Mouse (Mus musculus): ENCODE measurements around the gene Gucd1. TPM values are rescaled to one million over a fixed set of nuclear protein-coding genes. Genes with fewer than 3 reads are reported as not detected.
"Not testable (repeated sequence)": the region's sequence is repeated elsewhere in the genome, so short reads cannot be mapped to it uniquely, and the experiment has no call there.

Gene Gucd1
- polyA plus RNA-seq, 1 experiment, result 18.1 TPM

DNA sequence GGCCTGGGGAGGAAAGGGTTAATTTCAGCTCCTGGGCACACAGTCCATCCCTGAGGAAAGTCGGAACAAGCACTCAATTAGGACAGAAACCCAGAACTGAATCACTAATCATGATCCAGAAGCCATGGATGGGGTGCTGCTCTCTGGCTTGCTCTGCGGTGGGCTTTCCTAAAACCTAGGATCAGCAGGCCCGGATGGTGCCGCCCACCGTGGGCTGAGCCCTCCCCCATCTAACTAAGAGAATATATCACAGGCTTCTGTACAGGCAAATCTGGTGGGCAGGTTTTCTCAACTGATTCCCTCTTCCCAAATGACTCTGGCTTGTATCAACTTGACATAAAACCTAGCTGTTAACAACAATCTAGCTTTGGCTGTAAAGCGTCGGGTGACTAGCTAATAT is 30.1 kb upstream of the Gucd1 start:
- Histone ChIP-seq H3K4me1 (ENCODE audit: control insufficient read depth, insufficient read depth, low read length) (no peaks in the 10 kb centered on the region; the same call in 1 of the 2 replicates), H3K4me3 (ENCODE audit: insufficient read depth, low read length) (no peak overlapping the region), H3K27ac (ENCODE audit: insufficient read depth, low read length) (peak overlapping the region; percentile 41; the same call in 1 of the 2 replicates)
- TF ChIP-seq POLR2A (IDR thresholded peaks at IDR 0.05; ENCODE audit: low read depth, low read length), result no peak
- no peak for TF ChIP-seq CTCF (IDR thresholded peaks at IDR 0.05; ENCODE audit: borderline replicate concordance, insufficient read depth, low read length)

DNA sequence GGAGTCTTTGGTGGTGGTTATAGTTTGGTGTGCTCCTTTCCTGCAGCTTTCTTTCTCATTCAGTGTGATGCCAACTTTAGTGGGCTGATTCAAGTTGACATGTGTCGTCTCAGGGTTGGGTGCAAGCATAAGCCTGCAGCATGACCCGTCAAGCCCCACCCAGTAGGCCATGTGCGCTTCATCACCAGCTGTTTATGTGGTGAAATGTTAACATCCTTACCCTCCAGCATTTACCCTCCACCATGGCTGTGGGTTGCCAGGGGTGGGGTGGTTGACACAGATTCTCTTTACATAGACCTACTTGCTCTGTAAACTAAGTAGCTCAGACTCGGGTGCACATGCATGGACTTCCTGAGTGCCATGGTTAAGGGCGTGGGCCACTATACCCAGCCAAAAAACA is 18.4 kb upstream of the Gucd1 start:
- Histone ChIP-seq H3K4me1 (ENCODE audit: control insufficient read depth, insufficient read depth, low read length) (peaks cover 3% of the 10 kb centered on the region; the same call in 1 of the 2 replicates), H3K4me3 (ENCODE audit: insufficient read depth, low read length) (no peak overlapping the region), H3K27ac (ENCODE audit: insufficient read depth, low read length) (no peak overlapping the region)
- TF ChIP-seq CTCF (IDR thresholded peaks at IDR 0.05; ENCODE audit: borderline replicate concordance, insufficient read depth, low read length) (no peak), POLR2A (IDR thresholded peaks at IDR 0.05; ENCODE audit: low read depth, low read length) (no peak)

DNA sequence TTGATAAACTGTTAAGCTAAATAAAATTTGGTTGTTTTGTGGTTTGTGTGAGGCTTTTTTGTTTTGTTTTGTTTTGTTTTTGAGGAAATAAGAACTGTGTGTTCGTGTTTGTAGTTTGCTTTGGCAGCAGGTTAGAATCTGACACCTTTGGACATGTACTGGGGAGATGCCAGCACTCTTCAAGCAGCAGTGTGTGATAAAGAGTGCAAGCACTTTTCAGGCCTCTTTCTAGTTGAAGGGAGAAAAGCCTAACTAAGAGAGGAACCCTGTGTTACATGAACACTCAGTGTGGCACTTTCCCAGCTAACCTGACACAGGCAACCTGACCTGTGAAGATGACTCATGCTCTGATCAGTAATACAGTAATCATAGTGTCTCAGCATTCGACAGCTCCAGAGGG is 17.7 kb upstream of the Gucd1 start:
- Histone ChIP-seq H3K27ac (ENCODE audit: insufficient read depth, low read length) (no peak overlapping the region), H3K4me3 (ENCODE audit: insufficient read depth, low read length) (no peak overlapping the region), H3K4me1 (ENCODE audit: control insufficient read depth, insufficient read depth, low read length) (peaks cover 3% of the 10 kb centered on the region; the same call in 1 of the 2 replicates)
- no peak for TF ChIP-seq CTCF (IDR thresholded peaks at IDR 0.05; ENCODE audit: borderline replicate concordance, insufficient read depth, low read length)
- no peak for TF ChIP-seq POLR2A (IDR thresholded peaks at IDR 0.05; ENCODE audit: low read depth, low read length)

DNA sequence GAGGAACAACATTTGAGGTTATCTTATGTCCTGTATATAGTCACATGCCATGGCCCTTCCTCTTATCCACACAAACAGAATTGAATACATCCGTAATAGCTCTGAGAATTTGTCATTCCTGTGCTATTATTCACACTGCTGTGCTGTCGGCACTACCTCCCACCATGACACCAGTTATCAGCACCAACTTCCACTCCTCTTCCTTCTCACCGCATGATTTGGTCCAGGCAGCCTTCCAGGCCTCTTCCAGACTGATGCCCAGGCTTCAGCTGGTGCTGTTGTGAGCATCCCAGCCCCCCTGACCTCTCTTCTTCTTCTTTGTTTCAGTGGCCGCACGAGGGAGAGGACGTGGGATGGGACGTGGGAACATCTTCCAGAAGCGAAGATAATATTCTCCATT is 17.2 kb upstream of the Gucd1 start:
- no peak overlapping the region for H3K4me3 ChIP-seq (ENCODE audit: insufficient read depth, low read length)
- TF ChIP-seq CTCF (IDR thresholded peaks at IDR 0.05; ENCODE audit: borderline replicate concordance, insufficient read depth, low read length) (no peak), POLR2A (IDR thresholded peaks at IDR 0.05; ENCODE audit: low read depth, low read length) (no peak)
- no peak overlapping the region for H3K27ac ChIP-seq (ENCODE audit: insufficient read depth, low read length)
- H3K4me1 ChIP-seq (ENCODE audit: control insufficient read depth, insufficient read depth, low read length), result peaks cover 3% of the 10 kb centered on the region; the same call in 1 of the 2 replicates

DNA sequence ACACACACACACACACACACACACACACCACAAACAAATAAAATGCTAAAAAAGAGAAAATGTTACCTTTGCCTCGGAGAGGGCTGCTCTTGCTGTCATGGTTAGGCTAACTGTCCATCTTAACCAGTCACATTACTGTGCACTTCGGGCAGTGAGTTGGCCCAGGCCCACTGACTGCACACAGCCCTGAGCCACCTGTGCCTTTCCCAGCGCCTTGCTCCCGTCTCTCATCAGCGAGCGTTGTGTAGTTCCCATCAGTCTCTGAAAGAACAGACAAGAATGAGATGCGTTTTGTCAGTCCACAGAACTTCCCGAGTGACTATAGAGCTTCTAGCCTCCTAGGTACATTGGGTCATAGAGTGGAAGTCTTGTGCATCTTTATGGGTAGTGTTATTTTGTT is 16.4 kb upstream of the Gucd1 start:
- TF ChIP-seq CTCF (IDR thresholded peaks at IDR 0.05; ENCODE audit: borderline replicate concordance, insufficient read depth, low read length), result no peak
- no peak for TF ChIP-seq POLR2A (IDR thresholded peaks at IDR 0.05; ENCODE audit: low read depth, low read length)

DNA sequence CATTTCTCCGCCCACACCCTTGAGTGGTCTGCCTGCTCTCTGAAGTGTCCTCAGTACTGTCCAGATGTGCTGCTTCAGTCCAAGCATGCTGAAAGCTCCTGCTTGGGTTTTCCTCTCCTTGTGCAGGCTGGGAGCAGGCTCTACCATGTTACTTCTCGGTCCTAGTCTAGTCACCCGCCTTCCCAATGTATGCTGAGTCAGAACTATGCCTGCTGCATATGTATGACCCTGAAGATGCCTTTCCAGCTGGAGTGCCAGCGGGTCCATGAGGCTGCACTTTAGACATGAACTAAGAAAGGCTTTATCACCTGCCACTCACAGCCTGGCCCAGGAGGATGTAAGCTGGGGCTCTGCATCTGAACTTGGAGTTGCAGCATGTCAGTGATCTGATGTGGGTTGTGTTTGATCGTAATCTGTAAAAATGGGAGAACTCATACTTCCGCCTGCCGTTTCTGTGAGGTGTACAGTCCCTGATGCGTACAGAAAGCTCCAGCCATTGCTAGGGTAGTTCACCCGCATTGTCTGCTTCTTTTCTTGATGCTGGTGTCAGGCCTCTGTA is 13.8 kb upstream of the Gucd1 start:
- Histone ChIP-seq H3K4me3 (ENCODE audit: insufficient read depth, low read length) (no peak overlapping the region), H3K4me1 (ENCODE audit: control insufficient read depth, insufficient read depth, low read length) (peaks cover 3% of the 10 kb centered on the region; the same call in 1 of the 2 replicates), H3K27ac (ENCODE audit: insufficient read depth, low read length) (no peak overlapping the region)
- TF ChIP-seq POLR2A (IDR thresholded peaks at IDR 0.05; ENCODE audit: low read depth, low read length) (no peak), CTCF (IDR thresholded peaks at IDR 0.05; ENCODE audit: borderline replicate concordance, insufficient read depth, low read length) (no peak)

More for the DNA sequence above, 16.4 kb upstream of the Gucd1 start:
- Histone ChIP-seq H3K27ac (ENCODE audit: insufficient read depth, low read length) (no peak overlapping the region), H3K4me1 (ENCODE audit: control insufficient read depth, insufficient read depth, low read length) (peaks cover 3% of the 10 kb centered on the region; the same call in 1 of the 2 replicates), H3K4me3 (ENCODE audit: insufficient read depth, low read length) (no peak overlapping the region)

DNA sequence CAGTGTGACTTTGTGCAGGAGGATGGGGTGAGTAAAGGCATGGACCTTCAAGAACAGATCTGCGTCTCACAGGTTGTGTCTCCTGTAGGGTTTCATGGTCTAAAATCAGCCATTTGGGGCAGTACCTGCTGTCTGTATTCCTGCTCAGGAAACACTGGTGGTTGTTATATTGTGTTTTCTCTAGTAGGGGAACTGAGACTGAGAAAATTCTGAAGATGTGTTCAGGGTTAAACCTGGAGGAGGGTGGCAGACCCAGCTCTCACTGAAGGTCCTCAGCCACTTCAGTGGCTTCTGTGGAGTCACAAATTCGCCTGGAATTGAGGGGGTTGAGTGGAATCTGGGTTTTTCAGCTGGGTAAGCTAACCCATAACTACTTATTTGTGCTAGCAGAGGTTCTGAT is 12.6 kb upstream of the Gucd1 start:
- Histone ChIP-seq H3K4me1 (ENCODE audit: control insufficient read depth, insufficient read depth, low read length) (peaks cover 3% of the 10 kb centered on the region; the same call in 1 of the 2 replicates), H3K4me3 (ENCODE audit: insufficient read depth, low read length) (no peak overlapping the region), H3K27ac (ENCODE audit: insufficient read depth, low read length) (no peak overlapping the region)
- no peak for TF ChIP-seq CTCF (IDR thresholded peaks at IDR 0.05; ENCODE audit: borderline replicate concordance, insufficient read depth, low read length)

DNA sequence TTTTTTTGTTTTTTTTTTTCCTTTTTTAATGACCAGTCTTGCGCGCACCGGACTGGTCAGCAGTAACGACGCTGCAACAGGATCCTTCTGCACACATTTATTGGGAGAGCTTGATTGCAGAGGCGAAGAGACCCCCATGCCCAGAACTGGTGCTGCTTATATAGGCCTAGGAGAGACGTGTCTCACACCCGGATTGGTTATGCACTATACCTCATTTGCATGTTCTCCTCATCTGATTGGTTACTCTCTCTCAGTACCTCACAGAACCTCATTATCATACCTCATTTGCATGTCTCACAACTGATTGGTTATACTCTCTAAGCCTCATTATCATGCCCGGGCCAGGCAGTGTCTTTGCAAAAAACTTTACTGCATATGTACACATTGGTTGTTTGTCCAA is 7.7 kb upstream of the Gucd1 start:
- H3K4me3 ChIP-seq (ENCODE audit: insufficient read depth, low read length); H3K4me1 ChIP-seq (ENCODE audit: control insufficient read depth, insufficient read depth, low read length); H3K27ac ChIP-seq (ENCODE audit: insufficient read depth, low read length): not testable (repeated sequence)

DNA sequence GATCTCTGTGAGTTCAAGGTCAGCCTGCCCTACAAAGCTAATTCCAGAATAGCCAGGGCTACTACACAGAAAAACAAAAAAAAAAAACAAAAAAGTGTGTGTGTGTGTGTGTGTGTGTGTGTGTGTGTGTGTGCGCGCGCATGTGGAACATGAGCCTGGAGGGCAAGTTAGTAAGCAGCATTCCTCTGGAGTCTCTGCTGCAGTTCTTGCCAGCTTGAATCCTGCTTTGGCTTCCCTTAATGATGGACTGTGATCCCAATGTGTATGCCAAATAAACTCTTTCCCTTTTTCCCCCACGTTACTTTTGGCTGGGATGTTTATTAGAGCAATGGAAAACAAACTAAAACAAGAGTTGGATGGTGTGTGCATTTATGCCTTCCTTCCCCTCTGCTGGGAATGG is 3.9 kb upstream of the Gucd1 start:
- H3K4me3 ChIP-seq (ENCODE audit: insufficient read depth, low read length), result no peak overlapping the region
- 0 out of 2 replicates have a peak, but pooled peaks cover 5% of the 10 kb centered on the region for H3K4me1 ChIP-seq (ENCODE audit: control insufficient read depth, insufficient read depth, low read length)
- no peak overlapping the region for H3K27ac ChIP-seq (ENCODE audit: insufficient read depth, low read length)
- TF ChIP-seq CTCF (IDR thresholded peaks at IDR 0.05; ENCODE audit: borderline replicate concordance, insufficient read depth, low read length), result no peak
- TF ChIP-seq POLR2A (IDR thresholded peaks at IDR 0.05; ENCODE audit: low read depth, low read length), result no peak

DNA sequence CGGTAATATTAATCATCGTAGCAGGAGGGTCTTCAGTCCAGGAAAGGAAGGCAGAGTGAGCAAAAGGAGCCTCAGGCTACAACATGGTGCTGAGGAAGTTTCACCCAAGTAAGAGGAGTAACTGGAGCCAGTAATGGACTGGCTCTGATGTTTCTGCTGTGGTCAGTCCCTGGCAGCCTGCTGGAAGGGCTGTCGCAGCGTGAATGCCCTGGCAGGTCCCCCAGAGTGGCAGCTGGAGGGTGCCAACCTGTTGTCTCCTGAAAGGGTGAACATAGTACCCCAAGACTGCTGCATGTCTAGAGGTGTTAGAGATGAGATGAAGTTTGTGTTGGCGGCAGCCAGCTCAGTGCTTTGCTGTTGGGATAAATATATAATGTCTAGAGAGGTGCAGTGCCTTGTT is 2.8 kb upstream of the Gucd1 start:
- Histone ChIP-seq H3K4me1 (ENCODE audit: control insufficient read depth, insufficient read depth, low read length) (peaks cover 7% of the 10 kb centered on the region), H3K27ac (ENCODE audit: insufficient read depth, low read length) (no peak overlapping the region), H3K4me3 (ENCODE audit: insufficient read depth, low read length) (no peak overlapping the region; the same call in 1 of the 2 replicates)
- TF ChIP-seq POLR2A (IDR thresholded peaks at IDR 0.05; ENCODE audit: low read depth, low read length) (no peak), CTCF (IDR thresholded peaks at IDR 0.05; ENCODE audit: borderline replicate concordance, insufficient read depth, low read length) (no peak)
